Mouse (Mus musculus): Measurements from ENCODE around the gene Lap3.

DNA sequence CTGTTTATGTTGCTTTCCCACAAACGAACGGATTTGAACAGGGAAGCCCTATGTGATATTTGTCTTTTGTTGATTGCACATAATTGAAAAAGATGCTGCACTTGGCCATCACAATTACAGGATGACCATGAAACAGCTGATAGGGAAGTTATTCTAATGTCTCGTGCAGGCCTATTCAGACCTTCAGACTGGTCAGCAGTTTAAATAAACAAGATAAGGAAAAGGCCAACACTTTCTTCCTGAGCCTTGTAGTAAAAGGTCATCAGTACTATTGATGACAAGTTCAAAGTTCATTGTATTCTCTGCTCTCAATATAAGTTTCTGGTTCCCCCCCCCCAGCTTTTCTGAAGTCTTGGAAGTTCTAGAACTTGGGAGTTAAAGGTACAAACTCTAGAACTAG, 10.6 kb upstream of the Lap3 start:
- TF ChIP-seq POLR2A (IDR thresholded peaks at IDR 0.05; ENCODE audit: borderline replicate concordance, low read depth, low read length) (no peak), CTCF (IDR thresholded peaks at IDR 0.05; ENCODE audit: low read depth, low read length) (no peak)
